Mouse (Mus musculus) embryo, embryonic 11.5 days (tissue): ENCODE measurements at regions not wholly inside any gene's neighbourhood (a gene's known extent, or its start where the extent isn't known, plus 50 kb on each side); places are given as distances from the start of the nearest gene placed in this dataset.

ENCODE experiments used
- DNase-seq: peaks from one replicate; pipeline ENCODE4 v3.0.0-alpha.2; 2012; ENCODE audit warnings: low read depth, low spot score

DNA sequence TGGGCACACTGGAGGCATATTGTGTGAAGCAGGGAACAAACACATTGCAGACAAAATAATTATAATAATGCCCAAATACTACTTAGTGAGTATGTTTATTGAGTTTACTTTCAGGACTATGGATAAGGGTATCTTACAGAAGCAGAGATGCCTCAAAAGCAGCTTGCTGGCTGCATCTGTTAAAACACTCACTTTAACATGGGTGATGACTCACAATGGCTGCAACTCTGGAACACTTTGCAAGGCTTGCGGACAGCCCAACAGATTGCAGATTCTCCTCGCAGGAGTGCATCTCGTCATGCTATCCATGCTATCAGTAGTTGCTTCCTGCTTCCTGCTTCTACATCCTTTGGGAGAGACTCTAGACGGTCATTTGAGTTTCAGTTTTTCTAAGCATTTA lies 373.2 kb upstream of the Arpp21 start:
- no peak for DNase-seq

- no peak for DNase-seq
Observed at GRCm38 (mm10) chr9:112607221-112607620, 371.5 kb upstream of the Arpp21 start.

GRCm38 (mm10) chr9:112595731-112596130 lies 360.0 kb upstream of the Arpp21 start:
- DNase-seq, result no peak

- DNase-seq, result no peak
Observed at GRCm38 (mm10) chr9:112590241-112590640, 354.5 kb upstream of the Arpp21 start.

GRCm38 (mm10) chr9:112573316-112573715 lies 337.6 kb upstream of the Arpp21 start:
- no peak for DNase-seq

- no peak for DNase-seq
Observed at GRCm38 (mm10) chr9:112561348-112561747, 325.6 kb upstream of the Arpp21 start.

DNA sequence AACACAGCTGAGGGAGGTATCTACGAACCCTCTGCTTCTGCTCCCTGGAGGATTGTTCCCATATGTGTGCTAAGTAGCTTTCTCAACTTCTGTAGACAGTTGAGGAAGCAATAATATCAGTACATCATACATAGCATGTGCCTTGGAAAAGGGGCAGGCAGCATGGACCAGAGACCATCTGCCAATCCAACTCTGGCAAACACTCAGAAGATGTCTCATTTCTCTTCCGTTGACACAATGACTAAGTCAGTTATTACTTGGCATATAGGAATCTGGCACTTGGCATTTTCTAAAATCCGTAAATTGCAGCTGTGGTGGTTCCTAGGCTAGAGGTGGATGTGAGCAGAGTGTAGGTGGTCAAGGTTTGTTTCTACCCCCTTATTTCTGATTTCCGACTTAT lies 324.5 kb upstream of the Arpp21 start:
- DNase-seq, result no peak

DNA sequence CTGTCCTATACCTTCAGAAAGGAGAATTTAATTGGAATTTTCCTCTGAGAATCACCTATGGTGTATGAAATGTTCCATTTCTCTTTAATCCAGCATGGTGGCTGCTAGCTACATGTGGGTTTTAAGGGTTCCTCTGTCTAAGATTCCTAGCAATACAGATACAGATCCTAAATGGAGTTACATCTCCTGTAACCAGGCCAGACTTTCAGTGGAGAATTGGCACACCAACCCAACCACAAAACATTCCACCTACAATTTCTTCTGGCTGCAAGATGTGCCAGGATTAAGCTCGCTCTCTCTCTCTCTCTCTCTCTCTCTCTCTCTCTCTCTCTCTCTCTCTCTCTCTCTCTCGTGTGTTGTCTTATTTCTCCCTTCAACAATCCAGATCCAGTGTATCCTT lies 302.2 kb upstream of the Arpp21 start:
- DNase-seq, result no peak

- no peak for DNase-seq
Observed at GRCm38 (mm10) chr9:112525377-112525776, 289.6 kb upstream of the Arpp21 start.

GRCm38 (mm10) chr9:112523251-112523650 lies 287.5 kb upstream of the Arpp21 start:
- no peak for DNase-seq

DNA sequence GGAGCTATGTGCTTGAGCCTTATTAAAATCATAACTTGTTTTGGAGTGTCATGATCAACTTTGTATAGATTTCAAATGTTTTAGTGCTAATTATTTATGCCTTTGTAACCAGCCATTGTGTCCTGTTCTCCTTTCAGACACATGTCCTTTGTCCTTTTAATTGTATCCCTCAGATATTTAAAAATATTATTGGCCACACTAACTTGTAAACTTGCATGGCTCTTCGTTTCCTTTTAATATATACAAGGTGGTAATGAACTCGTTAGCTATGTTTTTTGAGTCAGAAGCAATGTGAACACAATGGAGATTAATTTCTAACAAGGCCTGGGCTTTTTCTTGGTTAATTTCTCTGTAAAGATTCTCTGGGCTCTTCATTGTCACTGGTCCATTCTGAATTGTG lies 275.0 kb upstream of the Arpp21 start:
- no peak for DNase-seq

GRCm38 (mm10) chr9:112506871-112507270 lies 271.1 kb upstream of the Arpp21 start:
- no peak for DNase-seq

DNA sequence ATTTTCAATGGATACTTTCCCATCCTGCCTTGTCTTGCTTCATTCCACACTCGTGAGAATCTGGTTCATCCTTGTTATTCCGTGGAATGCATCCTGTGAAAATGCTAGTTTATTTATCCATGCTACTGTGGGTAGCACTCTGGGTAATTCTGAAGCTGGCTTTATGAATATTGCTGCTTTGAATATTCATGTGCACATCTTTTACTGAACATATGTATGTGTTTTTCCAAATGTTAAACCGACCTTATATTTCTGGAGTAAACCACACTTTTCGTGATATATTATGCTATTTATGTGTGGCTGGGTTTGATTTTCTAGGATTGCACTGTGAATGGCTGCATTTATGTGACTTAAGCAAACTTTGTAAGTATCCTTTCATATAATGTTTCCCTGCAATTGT lies 262.9 kb upstream of the Arpp21 start:
- no peak for DNase-seq

DNA sequence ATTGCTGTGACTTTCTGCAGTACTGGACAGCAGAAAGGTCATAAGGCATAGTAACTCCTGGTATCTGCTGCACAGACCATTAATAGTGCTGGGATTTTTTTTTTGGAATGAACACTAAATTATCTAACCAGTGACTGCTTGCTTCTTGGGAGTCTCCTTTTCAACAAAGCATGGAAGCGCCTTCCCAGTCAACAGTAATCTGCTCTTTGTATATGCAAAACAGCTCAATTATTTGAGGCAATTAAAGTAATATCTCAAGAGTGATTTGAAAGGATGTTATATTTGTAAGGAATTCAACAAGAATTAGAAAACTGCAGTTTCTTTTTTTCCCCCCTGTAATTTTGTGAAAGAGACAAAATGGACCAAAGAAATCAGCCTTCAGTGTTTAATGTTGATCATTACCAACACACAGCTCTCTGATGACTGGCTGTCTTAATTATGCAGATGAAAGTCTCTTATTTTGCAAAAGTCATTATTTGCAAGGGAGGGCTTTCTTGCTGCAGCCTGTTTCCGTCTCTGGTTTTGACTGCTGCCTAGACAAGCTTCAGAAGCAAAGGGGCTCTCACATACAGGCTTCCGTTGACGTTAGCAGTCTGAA lies 260.3 kb upstream of the Arpp21 start:
- no peak for DNase-seq

GRCm38 (mm10) chr9:112490963-112491362 lies 255.2 kb upstream of the Arpp21 start:
- DNase-seq, result no peak

DNA sequence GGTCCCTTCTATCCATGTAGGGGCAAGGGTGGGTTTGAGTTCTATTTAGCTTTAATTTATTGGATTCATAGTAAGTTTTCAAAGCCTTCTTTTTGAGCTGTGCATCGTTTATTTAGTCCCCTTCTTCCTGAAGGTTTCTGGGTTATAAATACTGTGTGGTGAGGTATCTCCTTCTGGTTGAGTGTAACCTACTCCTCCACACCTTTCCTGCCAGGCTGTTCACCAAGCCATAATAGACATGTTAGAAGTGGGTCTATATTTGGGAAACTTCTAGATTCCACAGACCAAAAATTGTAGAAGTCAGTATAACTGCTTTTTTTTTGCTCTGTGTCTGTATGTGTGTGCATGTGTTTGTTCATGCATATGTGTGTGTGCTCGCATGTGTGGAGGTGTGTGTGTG lies 240.9 kb upstream of the Arpp21 start:
- DNase-seq, result no peak

DNA sequence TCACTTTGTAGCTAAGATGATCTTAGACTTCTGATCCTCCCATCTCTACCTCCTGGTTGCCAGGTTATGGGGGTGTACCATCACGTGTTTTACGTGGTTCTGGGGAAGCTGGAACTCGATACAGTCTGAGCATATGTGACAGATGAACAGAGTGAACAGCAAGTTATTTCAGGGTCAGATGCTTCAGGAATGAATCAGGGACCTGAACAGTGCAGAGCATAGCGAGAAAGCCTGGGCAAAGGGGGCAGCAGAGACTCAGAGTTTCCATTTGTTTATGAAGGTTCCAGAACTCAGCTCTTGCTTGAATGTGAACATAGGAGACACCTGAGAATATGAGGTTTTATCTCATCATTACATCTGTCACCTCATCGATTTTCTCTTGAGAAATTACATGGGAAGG lies 221.9 kb upstream of the Arpp21 start:
- DNase-seq, result no peak

- DNase-seq, result no peak
Observed at GRCm38 (mm10) chr9:112454706-112455105, 219.0 kb upstream of the Arpp21 start.

DNA sequence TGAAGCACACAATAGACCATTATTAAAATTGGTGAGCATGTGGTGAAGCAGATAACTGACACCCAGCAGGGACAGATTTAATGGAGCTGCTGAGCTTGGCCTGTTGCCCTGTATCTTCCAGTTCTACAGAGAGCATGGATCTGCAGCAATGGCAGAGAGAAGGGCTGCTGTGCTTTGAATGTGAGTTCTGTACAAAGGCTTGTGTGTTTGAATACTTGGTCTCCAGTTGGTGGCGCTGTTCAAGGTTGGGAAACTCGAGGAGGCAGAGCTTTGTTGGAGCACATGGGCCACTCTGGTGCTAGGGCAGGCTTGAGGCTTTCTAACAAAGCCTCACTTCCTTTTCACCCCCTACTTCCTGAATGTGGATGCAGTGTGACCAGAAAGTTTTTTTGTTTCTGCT lies 211.8 kb upstream of the Arpp21 start:
- no peak for DNase-seq

GRCm38 (mm10) chr9:112446981-112447380 lies 211.2 kb upstream of the Arpp21 start:
- DNase-seq, result no peak

DNA sequence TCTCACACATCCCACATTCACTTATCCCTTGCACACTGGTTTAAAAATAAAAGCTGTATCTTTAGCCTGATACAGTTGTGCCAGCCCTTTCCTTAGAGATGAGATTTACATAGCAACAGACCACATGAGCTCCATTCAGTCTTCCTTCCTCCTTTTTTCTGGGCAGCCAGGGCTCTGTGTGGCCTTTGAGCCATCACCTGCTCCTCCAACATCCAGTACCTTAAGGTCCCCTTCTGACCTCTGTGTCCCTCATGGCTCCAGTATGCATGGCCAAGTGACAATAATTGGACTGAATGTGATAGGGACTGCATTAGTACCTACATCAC lies 210.3 kb upstream of the Arpp21 start:
- DNase-seq, result no peak

GRCm38 (mm10) chr9:112445230-112446026 lies 209.7 kb upstream of the Arpp21 start:
- DNase-seq, result no peak

DNA sequence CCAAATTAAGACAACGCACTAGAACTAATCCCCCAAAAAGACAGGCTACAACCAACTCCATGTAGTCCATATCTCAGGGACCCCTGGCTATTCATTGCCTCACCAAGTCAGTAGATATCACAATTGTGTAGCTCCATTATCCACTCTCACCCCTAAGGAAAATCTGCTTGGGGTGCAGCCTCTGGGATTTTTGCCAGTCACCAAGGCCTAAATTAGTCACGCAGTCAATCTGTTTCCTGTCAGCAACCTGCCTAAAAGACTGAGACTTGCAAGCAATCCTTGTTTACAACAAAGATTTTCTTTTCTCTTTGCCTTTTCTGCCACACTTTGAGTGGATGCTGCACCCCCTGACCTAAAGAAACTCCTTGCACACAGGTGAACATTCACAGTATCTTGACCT lies 208.5 kb upstream of the Arpp21 start:
- no peak for DNase-seq

DNA sequence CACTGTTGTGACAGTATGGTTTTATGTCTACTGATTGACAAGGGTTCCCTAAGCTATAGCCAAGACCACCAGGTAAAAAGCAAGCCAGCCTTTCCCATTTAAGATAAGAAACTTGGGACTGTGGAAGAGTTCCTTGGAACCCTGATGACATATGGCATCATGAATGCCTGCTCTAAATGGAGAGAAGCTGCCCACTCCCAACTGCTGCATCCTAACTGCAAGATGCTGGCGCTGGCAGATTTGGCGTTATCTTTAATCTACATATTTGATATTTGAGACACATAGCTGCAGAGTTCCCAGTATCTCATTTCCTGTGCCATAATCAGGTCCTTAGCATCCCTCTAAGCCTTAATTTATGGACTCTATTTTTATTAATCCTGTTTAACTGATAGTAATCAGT lies 200.4 kb upstream of the Arpp21 start:
- no peak for DNase-seq
